Mouse (Mus musculus) induced T-regulatory cell, adult 2 months (primary cell): ENCODE data around the gene Tmem87a.

Experiments
- DNase-seq: peaks from one replicate; pipeline ENCODE4 v3.0.0-alpha.2; 2012; ENCODE audit warnings: low read depth

The Tmem87a gene

GRCm38 (mm10) chr2:120403986-120404822 is at the start of gene Tmem87a:
Gene Tmem87a, minus strand, starts transcription at chr2:120404113.
- peak; percentile 99 for DNase-seq

GRCm38 (mm10) chr2:120452600-120452999 is 48.7 kb upstream of the Tmem87a start:
- no peak for DNase-seq

- DNase-seq, result no peak
Observed at GRCm38 (mm10) chr2:120450724-120451123, 46.8 kb upstream of the Tmem87a start.

- DNase-seq, result no peak
Observed at GRCm38 (mm10) chr2:120447306-120447705, 43.4 kb upstream of the Tmem87a start.

GRCm38 (mm10) chr2:120446373-120446772 is 42.5 kb upstream of the Tmem87a start:
- no peak for DNase-seq

- no peak for DNase-seq
Observed at GRCm38 (mm10) chr2:120444486-120444885, 40.6 kb upstream of the Tmem87a start.

- DNase-seq, result no peak
Observed at GRCm38 (mm10) chr2:120424386-120424785, 20.5 kb upstream of the Tmem87a start.

- DNase-seq, result no peak
Observed at GRCm38 (mm10) chr2:120414738-120415414, 11.0 kb upstream of the Tmem87a start.

GRCm38 (mm10) chr2:120414113-120414512 is 10.2 kb upstream of the Tmem87a start:
- DNase-seq, result no peak

GRCm38 (mm10) chr2:120411096-120411628 is 7.2 kb upstream of the Tmem87a start:
- no peak for DNase-seq

- no peak for DNase-seq
Observed at GRCm38 (mm10) chr2:120404823-120405765, 1.2 kb upstream of the Tmem87a start.

- DNase-seq, result no peak
Observed at GRCm38 (mm10) chr2:120403653-120403985, 294 bp downstream of the Tmem87a start, which contains the start of gene Ganc. Gene Ganc, plus strand, starts transcription at chr2:120403896.

- DNase-seq, result peak; percentile 14
Observed at GRCm38 (mm10) chr2:120402813-120403212, 1.1 kb downstream of the Tmem87a start.

- DNase-seq, result no peak
Observed at GRCm38 (mm10) chr2:120397951-120398350, 6.0 kb downstream of the Tmem87a start.

GRCm38 (mm10) chr2:120392406-120392805 is 11.5 kb downstream of the Tmem87a start:
- DNase-seq, result no peak

- DNase-seq, result no peak
Observed at GRCm38 (mm10) chr2:120390934-120391333, 13.0 kb downstream of the Tmem87a start.

GRCm38 (mm10) chr2:120389376-120389775 is 14.5 kb downstream of the Tmem87a start:
- DNase-seq, result no peak

- DNase-seq, result no peak
Observed at GRCm38 (mm10) chr2:120387291-120387690, 16.6 kb downstream of the Tmem87a start.

- DNase-seq, result no peak
Observed at GRCm38 (mm10) chr2:120386264-120386663, 17.6 kb downstream of the Tmem87a start.

GRCm38 (mm10) chr2:120373858-120374257 is 30.1 kb downstream of the Tmem87a start:
- no peak for DNase-seq

GRCm38 (mm10) chr2:120367416-120368207 is 36.3 kb downstream of the Tmem87a start:
- DNase-seq, result no peak
